Mouse (Mus musculus) left cerebral cortex, adult 18-20 months (tissue): ENCODE data around the gene Foxc1. TPM values are rescaled to one million over a fixed set of nuclear protein-coding genes. Genes with fewer than 3 reads are reported as not detected.

ENCODE experiments used
- DNase-seq, 2 experiments: peaks; one replicate each; pipeline ENCODE4 v3.0.0; 2021 to 2022; ENCODE audit warnings: low spot score in 2 of 2, mixed read lengths in 1 of 2
- long read RNA-seq, 2 experiments: library from polyadenylated mRNA; stranded (forward); transcript quantifications; one replicate each; pipeline ENCODE4 v2.0.0; 2021
- total RNA-seq, 2 experiments: library from RNA; stranded (reverse); gene quantifications; 2 replicates each; pipeline ENCODE4 v1.2.3; 2021

Gene Foxc1
- 1 to 10 TPM; 5.7 to 6.6 TPM for total RNA-seq
- long read RNA-seq, experiment 1, full-length matches to known transcripts: 12 of 12 reads
- long read RNA-seq, experiment 1, partial matches to known transcripts: 0 of 12 reads
- long read RNA-seq, experiment 1, other reads (novel, unspliced or antisense): 0 of 12 reads
- long read RNA-seq, experiment 2, full-length matches to known transcripts: 11 of 11 reads
- long read RNA-seq, experiment 2, partial matches to known transcripts: 0 of 11 reads
- long read RNA-seq, experiment 2, other reads (novel, unspliced or antisense): 0 of 11 reads

DNA sequence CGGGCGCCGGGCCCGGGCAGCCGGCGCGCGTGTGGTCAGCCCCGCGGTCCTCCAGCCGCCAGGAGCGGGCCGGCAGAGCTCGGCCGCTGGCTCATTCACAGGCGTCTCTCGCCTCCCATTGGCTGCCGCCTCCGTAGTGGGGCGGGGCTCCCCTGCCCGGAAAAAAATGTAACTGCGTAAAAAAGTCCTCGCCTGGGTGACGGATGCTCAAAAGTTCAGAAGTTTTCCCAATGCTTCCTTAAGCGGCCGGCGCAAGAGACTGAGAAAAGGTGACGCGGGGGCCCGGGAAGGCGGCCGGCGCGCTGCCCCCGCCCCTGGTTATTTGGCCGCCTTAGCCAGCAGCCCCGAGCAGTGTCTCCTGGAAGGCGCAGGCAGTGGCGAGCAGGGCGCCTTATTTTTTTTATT, at the start of gene Foxc1:
TSS of gene Foxc1 (plus strand) at position 206 of the 405 bp plus-strand sequence.
- peak; percentile 44 to 45 for DNase-seq

DNA sequence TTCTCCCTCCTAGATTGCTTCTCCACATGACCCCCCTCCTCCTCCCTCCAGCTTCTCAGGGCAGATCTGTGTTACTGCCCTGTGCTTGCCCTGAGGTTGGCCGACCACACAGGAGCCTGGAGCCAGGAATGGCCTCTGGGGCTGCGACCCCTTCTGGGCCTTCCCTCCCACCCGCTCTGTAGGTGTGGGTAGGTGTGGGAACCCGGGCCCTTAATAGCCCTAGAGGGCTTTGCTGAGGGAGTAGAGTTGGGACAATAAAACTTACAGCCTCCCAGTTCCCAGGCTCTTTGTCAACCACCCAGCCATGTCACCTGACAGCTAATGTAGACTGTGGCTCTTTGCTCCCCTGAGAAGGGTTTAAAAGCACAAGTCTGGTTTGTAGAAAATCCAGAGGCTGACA, 46.0 kb upstream of the Foxc1 start:
- DNase-seq: no peak

DNA sequence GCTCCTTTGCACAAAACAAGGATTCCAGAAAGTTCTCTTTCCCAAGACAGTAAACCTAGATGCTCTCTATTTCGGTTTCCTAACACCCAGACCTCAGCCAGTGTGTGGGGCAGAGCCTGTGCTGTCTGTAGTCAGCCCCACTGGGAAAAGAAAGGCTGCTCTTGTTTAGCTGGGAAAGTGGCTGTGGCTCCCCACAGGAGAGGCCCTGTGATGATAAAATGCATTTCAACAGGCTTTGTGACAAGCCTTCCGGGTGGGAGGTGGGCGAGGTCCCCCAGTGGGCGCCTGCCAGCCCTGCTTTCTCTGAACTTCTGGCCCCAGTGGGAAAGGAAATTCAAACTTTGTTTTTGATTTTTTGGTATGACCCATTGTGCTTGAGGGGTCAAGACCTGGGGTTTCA, 45.4 kb upstream of the Foxc1 start:
- no peak for DNase-seq

DNA sequence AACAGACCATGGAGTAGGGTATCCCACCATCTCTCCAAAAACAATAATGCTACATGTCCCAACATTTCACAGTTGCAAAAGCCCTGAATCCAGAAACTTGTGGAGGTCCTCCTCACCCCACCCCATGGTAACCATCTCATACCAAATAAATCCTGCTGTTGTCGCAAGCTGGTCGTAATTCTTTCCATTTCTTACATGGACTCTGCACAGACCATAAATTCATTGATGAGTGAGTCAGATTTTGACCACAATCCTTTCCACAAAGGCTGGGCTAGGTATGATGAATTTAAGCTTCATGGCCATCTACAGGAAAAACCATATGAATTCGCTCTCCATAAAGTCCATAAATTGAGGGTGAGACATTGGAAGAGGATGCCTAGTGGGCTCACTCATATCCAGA, 42.0 kb upstream of the Foxc1 start:
- DNase-seq: no peak

DNA sequence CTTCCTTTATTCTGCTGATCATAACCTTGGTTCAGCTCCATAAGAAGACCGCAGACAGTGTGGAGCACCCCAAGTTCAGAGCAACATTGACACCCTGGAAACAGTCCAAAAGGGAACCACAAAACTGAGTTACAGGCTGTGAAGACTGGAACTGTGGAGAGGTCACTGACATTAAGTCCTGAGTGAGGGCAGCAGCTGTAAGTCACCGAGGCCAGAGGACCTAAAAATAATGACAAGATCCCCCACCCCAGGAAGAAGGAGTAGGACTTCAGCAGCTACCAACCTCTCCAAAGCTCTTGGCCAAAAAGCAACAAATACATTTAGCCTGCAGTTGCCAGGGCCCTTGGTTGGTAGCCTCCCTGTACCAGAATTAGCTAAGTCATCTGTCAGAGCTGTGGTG, 40.9 kb upstream of the Foxc1 start:
- DNase-seq: no peak

DNA sequence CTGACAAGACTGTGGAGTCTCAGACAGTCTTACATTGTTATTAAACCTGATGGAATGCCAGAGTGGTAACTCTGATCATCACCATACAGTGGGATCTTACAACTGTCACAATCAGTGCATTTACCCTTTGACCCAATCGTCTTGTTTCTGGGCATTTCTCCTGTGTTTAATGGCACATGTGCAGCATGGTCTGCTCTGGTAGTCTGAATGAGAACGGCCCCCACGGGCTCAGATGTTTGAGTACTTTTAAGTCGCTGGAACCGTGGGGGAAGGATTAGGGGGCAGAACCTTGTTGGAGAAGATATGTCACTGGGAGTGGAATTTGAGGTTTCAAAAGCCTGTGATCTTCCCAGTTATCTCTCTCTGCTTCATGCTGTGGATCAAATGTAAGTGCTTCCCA, 33.6 kb upstream of the Foxc1 start:
- DNase-seq: no peak

DNA sequence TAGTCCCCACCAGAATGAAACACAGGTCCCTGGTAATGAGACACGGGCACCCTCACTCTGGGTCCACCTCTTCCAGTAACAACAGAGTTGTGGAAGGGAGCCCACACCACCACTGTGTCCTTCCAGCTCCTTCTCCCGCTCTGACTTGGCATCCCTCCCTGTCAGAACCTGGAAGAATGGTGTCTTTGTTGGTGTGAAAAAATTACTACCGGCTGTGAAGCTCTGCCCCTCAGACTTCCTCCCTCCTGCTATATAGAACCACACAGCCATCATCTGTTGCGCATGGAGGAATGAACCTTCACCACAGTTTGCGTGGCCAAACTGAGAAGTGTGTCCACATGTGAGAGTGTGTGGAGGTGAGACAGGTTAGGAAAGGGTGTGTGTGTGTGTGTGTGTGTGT, 30.7 kb upstream of the Foxc1 start:
- no peak for DNase-seq

DNA sequence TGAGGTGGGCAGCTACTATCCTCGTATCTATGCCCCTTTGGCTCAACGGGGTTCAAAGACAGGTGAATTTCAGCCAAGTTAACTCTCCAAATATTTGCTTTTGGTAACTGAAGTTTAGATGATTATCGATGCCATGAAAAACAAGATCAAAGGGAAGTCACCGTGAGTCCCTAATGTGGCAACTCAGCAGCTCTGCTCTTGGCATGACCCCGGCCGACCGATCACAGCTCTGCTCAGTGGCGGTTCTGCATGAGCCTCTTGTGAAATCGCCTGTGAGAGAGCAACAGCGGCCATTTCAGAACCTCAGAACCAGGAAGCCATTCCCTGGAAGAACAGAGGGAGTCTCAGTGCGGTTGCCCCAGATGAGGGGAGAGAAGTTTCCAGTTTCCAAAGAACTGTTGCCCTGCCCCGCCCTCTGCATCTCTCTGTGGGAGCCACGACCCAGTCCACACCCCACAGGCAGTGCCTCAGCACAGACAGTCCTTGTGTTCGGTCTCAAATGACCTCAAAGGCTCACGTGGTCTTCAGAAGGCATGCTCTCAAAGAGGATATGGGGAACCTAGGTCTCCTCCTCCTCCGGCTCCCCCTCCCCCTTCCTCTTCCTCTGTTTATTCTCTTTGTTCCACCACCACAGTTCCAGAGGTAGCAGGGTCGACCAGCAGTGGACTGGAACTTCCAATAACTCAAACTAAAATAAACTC, 27.0 kb upstream of the Foxc1 start:
- DNase-seq: no peak

DNA sequence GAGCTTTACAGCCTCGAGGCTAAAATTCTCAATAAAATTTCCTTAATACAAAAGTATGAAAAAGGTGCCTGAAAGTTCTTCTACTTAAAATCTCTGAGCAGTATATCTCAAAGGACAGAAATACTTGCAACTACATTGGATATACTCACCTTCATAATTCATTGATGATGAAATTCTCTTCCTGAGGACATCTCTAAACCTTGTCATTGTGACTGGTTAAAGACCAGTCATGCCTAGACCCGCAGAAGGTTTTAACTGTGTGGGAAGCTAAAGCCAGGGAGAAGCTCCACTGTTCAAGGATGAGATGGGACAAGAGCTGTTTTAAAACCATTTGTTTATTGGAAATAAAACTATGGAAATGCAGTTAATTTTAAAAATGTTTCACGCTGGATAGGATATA, 26.1 kb upstream of the Foxc1 start:
- no peak for DNase-seq

DNA sequence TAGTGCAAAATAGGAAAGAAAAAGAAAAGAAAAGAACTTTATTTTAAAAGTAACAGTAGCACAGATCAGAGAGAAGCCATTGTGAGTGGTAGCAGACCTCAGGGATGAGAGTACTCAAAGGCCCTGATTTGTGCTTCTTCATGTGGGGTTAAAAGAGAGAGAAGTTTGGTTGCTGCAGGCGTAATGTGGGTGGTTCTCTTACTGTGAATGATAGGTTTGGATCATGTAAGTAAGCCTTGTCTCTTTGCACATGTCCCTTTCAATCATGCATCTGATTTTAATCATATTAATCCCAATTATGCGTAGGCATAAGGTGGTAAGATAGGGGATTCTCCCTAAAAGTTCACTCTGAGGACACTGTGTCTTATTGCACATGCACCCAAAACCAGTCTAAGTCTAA, 24.4 kb upstream of the Foxc1 start:
- DNase-seq: no peak

DNA sequence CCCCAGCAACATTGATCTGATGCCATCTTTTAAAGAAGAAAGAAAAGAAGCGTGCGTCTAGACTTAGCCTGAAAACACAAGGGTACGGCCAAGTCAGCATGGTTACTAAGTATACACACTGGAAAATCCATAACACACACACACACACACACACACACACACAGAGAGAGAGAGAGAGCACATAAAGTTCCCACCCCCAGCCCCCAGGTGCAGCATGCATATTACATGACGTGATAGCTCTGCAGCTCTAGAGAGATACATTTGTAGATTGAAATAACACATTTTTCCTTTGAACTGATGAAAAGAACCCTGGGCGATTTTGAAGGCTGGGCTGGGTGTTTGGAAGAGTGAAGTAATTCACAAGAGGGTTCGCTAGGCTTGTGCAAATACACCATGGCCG, 21.7 kb upstream of the Foxc1 start:
- DNase-seq: no peak

DNA sequence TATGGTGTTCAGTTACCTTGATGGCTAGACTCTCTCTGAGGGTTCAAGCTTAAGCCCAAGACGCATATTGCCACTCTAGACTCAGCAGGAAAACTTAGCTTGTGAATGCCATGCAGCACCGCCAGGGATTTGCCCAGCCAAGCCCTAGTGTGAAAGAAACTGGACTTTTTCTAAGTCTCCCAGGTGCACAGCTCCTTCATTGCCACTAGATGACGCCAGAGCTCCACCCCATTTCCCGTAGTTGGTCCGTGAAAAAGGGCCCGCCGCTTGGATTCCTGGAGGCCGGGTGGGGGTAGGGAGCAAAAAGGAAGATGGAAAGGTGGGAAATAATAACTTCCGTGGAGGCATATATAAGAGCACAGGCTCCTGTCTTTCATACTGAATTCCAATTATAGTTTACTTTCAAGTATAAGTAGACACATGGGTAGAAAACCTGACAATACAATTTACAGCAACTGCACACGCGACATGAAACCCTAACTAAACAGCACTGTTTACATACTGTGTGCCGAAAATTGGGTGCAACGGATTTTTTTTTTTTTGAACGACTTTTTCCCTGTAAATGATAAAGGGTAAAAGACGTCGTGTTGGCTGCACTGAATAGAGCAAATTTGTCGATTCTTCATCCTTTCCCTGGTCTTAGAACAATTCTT, 13.8 kb upstream of the Foxc1 start:
- DNase-seq: peak; percentile 50 to 55

DNA sequence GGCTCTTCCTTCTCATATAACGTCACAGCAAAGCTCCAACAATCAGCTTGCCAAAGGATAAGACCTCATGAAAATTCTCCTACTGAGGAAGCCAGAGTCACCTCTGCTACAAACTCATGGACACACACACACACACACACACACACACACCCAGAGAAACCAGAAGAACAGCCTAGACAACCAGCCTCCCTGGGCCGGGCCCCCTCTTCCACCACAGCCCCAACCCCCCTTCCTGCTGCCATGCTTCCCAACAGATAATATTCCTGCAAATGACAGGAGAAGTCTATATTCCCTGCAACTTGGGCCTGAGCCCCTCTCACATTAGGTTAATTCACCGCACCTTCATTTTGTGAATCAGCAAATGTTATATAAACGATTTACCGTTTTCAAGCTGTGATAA, 13.3 kb upstream of the Foxc1 start:
- DNase-seq: no peak

DNA sequence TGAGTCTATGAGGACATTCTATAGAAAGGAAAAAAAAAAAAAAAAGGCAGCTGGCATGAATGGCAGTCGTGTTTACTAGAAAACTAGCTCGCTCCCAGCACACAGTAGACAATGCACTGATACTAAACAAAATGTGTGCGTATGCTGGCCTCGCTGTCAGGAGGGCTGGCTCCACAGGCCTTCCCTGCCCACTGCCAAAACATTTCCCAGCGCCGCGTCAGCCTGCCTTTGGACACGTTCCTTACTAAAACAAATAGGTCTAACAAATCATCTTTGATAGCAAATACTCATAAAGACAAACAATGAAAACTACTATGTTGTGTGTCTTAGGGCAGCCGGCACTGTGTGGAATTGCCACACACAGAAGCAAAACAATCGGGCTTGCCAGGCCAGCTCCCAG, 9.1 kb upstream of the Foxc1 start:
- DNase-seq: no peak

DNA sequence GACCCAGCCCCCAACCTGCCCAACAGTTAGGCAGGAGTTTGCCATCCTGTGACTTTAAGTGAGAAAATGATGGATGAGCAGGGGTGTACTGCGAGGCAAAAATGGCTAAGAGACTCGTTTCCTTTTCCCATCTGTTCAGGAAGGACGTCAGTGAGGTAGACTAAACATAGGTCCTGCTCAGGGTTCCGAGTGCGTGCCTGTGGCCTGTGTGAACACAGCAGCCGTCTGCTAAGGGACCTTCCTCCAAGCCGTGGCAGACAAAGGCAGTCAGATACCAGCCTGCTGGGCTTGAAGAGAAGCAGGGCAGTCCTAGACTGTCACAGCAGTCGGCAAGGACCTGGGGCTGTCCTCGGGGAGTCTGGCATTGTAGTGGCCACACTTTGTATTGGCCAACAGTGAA, 8.4 kb upstream of the Foxc1 start:
- no peak for DNase-seq

DNA sequence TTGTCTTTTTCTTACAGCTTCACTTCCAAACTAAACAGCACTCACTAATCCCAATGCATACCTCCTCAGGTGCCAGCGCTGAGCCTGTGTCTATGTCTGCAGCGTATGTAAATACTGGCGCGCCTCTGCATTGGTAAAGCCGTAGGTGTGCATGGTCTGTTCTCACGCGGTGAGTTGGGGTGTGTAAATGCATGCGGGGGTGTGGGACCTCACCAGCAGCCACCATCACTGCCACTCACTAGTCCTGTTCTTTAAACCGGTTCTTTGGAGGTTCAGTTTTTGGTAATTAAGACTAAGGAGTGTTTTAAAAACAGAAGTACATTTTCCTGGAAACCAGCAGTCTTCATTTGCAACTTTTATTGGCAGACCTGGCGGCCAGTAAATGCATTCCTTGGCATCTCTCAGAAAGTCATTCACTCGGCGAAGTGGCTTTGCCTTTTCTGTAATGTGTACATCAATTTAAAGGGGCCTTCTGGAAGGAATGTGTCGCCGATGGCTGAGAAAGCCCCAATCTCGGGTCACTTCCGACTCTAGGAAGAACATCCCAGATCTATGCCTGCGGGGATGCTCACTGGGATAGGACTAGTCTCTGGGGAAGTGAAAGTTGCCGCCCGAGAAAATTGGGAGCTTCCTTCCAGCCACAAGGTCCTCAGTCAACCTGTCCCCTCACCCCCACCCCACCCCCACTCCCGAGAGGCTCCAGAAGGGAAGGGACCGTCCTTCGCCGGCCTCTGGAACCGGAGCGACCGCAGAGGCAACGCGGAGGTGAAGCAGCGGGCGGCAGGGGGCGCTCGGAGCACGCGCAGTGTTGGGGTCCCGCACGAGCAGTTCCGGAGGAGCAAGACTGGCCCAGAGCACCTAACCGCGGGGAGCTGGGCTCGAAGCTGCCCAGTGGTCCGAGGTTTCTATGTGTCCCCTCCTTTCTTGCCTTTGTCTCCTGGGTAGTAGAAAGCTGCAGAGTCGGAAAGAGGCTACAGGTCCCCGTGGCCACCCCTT, 5.6 kb upstream of the Foxc1 start:
- peak; percentile 85 to 90 for DNase-seq

DNA sequence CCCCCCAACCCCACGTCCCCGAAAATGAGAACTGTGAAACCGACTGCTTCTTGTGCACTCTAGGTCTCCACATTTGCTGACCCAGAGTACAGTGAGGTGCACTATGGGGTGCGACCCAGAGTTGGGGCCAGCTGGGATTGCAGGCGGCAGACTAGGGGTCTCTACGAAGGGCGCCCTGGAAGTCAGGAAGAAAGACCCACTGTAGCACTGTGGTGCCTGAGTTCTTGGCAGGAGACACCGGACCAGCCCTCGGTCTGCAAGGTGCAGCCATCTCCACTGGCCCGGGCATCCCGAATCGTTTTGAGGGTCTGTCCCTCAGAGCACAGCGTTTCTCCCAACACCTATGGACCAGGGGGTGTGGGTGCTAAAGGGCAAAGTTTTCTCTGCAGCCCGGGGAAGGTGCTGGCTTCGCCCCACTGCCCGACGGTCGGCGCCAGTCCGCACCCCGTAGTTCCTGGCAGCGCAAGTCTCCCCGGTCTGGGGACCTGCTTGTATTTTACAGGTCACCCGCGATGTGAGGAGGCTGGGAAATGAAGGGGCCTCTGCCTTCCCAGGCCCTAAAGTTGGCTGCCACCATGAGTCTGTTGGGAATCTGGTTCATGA, 4.6 kb upstream of the Foxc1 start:
- no peak for DNase-seq

DNA sequence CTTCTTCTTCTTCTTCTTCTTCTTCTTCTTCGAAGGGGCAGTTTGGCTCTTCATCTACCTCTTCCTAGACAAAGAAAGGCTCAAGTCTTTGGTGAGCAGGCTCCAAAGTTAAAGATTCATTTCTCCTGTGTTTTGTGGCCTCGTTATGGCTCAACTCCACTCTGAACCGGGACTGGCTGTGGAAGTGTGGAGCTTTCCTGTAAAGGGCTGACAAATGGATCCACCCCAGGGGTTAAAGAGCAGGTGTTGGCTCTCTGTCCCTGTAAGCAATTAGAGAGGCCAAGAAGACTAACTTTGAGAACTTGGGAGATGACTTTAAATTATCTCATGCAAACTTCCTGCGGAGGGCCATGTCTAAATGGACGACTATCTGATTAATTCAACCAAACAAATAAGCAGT, 4.0 kb upstream of the Foxc1 start:
- DNase-seq: no peak

DNA sequence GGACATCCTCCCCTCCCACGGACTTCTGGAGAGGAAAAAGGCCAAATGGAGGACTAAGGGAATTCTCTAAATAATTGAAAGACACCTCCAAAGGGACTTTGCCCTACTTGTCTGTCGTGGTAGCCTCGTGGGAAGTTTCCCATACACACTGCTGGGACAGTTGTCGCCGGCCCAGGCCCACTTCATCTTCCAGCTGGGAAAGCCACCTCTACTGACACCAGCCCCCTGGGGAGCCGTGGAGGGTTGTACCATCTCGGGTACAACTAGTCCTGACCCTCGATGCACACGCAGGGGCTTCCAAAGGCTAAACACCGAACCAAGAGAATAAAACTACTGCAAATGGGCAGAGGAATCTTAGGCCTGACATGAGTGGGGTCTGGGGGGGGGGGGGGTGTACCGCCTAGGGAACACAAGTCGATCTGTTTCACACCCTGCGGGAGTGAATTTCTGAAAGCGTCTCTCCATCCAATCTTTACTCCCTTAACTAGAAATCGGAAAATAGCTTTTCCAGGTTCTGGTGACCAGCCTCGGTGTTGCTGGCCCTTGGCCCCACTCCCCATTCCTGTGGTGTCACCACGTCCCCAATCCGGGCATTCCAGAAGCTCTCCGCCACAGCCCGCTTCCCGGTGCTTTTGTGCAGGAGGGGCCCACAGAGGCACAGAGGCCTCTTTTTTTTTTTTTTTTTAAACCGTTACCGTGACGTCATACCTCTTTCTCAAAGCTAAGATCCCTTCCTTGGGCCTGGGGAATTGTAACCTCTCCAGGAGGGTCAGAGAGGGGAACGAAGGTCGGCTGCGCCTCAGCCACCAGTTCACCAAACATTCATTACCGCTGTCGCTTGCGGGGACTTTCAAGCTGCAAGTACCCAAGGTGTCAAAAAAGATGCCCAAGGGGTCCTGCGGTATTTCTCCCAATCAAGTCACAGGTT, 3.0 kb upstream of the Foxc1 start:
- DNase-seq: no peak

DNA sequence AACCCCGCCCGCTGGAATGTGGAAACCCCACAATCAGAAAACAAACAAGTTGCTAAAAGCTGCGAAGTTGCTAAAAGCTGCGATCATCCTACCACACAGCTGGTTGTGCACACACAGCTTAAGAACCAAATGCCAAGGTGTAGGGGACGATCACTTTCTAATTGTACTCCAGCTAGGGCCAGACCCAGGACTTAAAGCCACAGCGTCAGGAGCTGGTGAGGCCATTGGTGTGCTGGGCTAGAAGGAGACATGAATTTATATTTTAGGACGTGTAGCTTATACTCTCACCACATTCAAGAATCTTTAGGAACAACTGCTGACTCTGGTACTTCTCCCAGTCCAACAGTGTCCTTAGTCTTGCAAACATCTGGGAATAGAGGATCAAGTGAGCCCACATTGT, 1.9 kb upstream of the Foxc1 start:
- no peak for DNase-seq
